Mouse (Mus musculus): Measurements from ENCODE around the gene Wrnip1. TPM values are rescaled to one million over a fixed set of nuclear protein-coding genes. Genes with fewer than 3 reads are reported as not detected.

Gene Wrnip1
- polyA plus RNA-seq, 1 experiment from 2014 or later = 30.0 TPM

DNA sequence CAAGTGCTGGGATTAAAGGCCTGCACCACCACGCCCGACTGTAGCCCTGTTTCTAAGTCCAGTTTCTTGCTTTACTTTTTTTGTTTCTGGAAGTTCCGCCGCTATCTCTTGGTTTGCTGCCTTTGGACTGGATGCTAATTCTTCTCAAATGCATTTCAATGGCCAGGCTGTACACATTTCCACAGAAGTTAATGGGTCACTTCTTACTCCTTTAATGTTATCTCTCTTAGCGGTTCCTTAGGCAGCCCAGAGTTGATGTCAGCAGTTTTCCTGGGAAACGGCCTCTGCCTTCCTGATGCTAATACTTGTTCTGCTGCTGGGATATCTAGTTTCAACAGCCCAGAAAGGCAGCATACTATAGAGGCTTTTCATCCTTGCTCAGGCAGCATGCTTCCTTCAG is 21.3 kb downstream of the Wrnip1 start:
- Histone ChIP-seq H3K9me3 (no peaks in the 10 kb centered on the region), H3K27ac (no peak overlapping the region), H3K36me3 (peaks cover 41% of the 10 kb centered on the region), H3K27me3 (ENCODE audit: insufficient read depth, poor library complexity, severe bottlenecking) (no peaks in the 10 kb centered on the region), H3K4me1 (no peaks in the 10 kb centered on the region), H3K4me3 (no peak overlapping the region)
- 80% methylated on average over 6 of the region's 6 CpGs for WGBS
- no peak for DNase-seq (ENCODE audit: low spot score)

DNA sequence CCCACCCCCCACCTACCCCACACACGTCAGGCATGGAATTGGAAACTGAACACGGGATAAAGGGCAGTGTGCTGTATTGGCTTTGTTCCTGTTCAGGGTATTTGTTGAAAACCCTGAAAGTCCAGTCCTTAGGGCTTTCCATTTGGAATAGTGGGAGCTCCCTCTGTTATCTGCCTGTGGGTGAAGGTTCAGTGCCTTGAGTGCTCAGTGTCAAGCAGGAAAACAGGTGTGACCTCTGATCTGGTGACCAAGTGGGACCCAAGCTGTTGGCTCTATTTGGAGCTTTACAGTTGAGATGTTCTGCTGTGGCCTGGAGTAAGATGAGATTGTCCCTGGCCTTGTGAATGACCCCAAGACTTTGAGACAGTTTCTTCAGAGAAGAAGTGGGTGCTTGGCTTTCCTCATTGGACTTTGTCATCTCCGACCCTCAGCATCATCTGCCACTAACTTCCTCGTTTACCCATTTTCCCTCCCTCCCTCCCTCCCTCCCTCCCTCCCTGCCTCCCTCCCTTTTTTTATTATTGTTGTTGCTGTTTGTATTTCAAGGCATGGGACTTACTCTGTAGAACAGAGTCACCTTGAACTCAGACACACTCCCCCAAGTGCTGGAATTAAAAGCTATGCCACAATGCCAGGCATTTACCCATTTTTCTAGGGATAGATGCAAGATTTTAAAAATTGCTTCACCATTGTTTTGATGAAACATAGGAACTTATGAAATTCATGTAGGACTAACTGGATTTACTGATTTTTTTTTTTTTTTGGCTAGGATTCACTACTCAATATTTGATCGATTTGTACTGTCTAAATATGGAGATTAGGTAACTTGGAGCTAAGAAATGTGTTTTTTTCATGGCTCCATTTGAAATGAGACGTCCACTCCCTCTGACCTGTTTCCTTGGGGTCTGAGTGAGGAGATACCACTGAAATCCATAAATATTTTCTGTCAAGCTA is 22.8 kb downstream of the Wrnip1 start:
- Histone ChIP-seq H3K9me3 (no peaks in the 10 kb centered on the region), H3K27ac (no peak overlapping the region), H3K27me3 (ENCODE audit: insufficient read depth, poor library complexity, severe bottlenecking) (no peaks in the 10 kb centered on the region), H3K36me3 (peaks cover 28% of the 10 kb centered on the region), H3K4me1 (no peaks in the 10 kb centered on the region), H3K4me3 (no peak overlapping the region)
- 87% methylated on average over 6 of the region's 6 CpGs for WGBS
- DNase-seq (ENCODE audit: low spot score) = no peak

DNA sequence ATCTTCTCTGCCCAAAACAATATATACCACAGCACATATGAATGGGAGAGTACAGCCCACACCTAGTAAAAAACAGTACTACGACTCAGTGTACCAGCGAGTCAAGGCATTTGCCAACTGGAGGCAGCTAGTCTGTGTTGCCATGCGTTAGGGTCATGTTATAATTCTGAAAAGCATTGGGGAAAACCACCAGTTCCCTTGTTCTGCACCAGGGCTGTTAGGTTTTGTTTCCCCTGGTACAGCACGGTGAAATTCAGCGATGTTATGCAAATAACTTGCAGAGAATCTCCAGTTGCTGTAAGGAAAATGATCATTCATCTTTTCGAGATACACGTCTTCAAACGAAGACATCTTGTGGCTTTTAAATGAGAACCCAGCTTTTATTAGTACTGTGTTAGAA is 23.7 kb downstream of the Wrnip1 start:
- Histone ChIP-seq H3K36me3 (peaks cover 19% of the 10 kb centered on the region), H3K4me3 (no peak overlapping the region), H3K27me3 (ENCODE audit: insufficient read depth, poor library complexity, severe bottlenecking) (no peaks in the 10 kb centered on the region), H3K4me1 (no peaks in the 10 kb centered on the region), H3K27ac (no peak overlapping the region), H3K9me3 (no peaks in the 10 kb centered on the region)
- no peak for DNase-seq (ENCODE audit: low spot score)
- WGBS = 89% methylated on average over 8 of the region's 8 CpGs

DNA sequence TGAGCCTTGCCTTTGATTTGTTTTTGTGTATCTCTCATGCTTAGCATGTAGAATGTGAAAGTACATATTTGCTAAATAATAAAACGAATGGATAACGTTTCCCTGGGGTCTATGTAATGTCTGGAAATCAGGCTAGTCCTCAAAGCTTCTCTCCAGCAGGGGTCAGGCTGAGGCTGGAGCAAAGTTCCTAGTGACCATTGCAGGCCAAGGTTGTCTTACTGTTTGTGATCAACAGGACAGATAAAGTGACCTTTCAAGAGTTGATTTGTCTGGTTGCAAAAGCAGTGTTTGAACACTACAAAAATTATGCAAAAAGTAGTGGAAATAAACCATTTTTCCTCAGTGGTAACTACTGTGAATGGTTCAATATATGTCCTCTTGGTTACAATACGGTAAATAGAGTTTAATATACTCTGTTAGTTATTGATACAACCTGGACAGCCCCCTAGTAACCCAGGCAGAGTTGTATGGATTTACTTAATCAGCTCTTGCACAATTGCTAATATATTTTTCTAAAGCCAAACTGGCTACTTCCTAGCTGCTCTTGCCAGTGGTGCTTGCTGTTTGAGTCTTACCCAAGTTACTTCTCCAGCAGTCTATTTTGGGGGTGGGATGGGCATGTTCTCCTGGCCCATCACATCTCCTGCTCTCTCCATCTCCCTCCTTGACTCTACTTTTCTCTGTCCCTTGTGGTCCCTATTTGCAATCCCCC is 25.4 kb downstream of the Wrnip1 start:
- 0 out of 2 replicates have a peak, but pooled peaks cover 4% of the 10 kb centered on the region for H3K36me3 ChIP-seq
- H3K9me3 ChIP-seq = no peaks in the 10 kb centered on the region
- WGBS = 72% methylated on average over 3 of the region's 3 CpGs
- DNase-seq (ENCODE audit: low spot score) = no peak
- no peak overlapping the region for H3K27ac ChIP-seq
- no peak overlapping the region for H3K4me3 ChIP-seq
- H3K4me1 ChIP-seq = no peaks in the 10 kb centered on the region
- H3K27me3 ChIP-seq (ENCODE audit: insufficient read depth, poor library complexity, severe bottlenecking) = no peaks in the 10 kb centered on the region

DNA sequence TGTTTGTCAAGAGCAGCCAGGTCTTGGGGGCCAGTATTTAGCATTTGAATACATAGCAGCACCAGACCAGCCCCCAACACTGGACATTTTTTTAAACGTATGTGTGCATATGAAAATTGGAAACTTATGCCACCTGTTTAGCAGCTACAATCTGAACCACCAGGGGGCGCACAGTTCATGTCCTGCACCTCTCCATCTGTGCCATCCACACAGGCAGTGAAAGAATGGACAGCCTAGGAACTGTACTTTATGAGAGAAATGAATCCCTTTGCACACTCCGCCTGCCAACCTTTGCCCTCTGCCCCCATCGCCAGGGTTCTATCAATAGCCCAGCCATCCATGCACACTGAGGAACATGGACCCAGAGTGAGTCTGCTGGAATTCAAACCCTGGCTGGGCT is 26.1 kb downstream of the Wrnip1 start:
- 58% methylated on average over 4 of the region's 4 CpGs for WGBS
- no peak for DNase-seq (ENCODE audit: low spot score)
- no peaks in the 10 kb centered on the region for H3K36me3 ChIP-seq

DNA sequence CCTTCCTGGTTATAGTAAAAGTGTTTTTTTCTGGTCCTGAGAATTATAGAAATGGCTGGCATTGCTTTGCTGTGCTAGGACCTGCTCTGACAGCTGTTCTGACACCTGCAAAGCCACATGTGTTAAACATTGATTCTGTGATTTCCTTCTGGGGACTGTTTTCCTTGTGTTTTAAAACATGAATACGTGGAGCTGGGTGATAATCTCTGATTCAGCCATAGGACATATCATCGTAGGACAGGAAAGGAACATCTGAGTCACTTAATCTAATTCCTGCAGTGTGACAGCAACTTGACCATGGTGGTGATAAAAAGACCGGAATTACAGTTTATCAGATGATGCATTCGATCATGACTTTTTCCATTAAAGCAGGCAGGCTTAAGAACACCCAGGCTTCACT is 27.0 kb downstream of the Wrnip1 start:
- H3K9me3 ChIP-seq = no peaks in the 10 kb centered on the region
- DNase-seq (ENCODE audit: low spot score) = no peak
- H3K27ac ChIP-seq = no peak overlapping the region
- no peaks in the 10 kb centered on the region for H3K4me1 ChIP-seq
- H3K4me3 ChIP-seq = no peak overlapping the region
- H3K27me3 ChIP-seq (ENCODE audit: insufficient read depth, poor library complexity, severe bottlenecking) = no peaks in the 10 kb centered on the region
- WGBS = 63% methylated on average over 4 of the region's 4 CpGs
- no peaks in the 10 kb centered on the region for H3K36me3 ChIP-seq

More for the DNA sequence above, 26.1 kb downstream of the Wrnip1 start:
- Histone ChIP-seq H3K4me1 (no peaks in the 10 kb centered on the region), H3K27me3 (ENCODE audit: insufficient read depth, poor library complexity, severe bottlenecking) (no peaks in the 10 kb centered on the region), H3K27ac (no peak overlapping the region), H3K9me3 (no peaks in the 10 kb centered on the region), H3K4me3 (no peak overlapping the region)

DNA sequence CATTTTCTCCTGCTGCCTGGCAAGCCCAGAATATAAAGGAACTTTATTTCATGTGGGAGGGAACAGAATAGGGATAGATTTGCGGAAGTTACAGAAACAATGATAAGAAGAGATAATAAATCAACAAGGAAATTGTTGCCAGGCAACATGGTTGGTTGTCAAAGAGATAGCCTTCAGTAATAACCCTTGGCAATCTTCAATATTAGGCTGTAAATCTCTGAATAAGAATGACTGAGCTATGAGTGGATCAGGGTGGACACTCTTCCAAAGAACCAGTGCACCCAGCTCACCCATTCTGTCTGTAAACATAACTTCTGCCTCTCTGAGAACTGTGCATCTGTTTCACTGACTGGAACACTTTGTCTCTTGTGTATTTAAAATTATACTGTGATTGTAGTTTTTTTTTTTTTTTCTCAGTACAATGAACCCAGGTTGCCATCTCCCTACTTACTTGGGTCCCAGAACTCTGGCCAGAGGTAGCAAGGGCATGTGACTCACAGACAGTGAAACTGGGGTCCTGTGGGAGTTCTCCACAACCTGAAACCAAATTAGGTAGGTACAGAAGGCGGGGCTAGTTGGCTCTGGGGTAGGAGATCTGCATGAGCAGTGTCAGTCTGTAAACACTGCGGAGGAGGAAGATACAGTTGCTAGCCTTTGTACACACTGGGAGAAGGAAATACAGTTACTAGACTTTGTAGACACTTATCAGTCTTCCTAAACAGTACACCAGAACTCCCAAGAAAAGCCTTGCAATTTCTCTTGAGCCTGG is 29.9 kb downstream of the Wrnip1 start:
- Histone ChIP-seq H3K27ac (no peak overlapping the region), H3K4me1 (no peaks in the 10 kb centered on the region), H3K4me3 (no peak overlapping the region), H3K27me3 (ENCODE audit: insufficient read depth, poor library complexity, severe bottlenecking) (no peaks in the 10 kb centered on the region), H3K9me3 (no peaks in the 10 kb centered on the region), H3K36me3 (no peaks in the 10 kb centered on the region)
- no peak for DNase-seq (ENCODE audit: low spot score)
- 75% methylated on average over 3 of the region's 3 CpGs for WGBS

DNA sequence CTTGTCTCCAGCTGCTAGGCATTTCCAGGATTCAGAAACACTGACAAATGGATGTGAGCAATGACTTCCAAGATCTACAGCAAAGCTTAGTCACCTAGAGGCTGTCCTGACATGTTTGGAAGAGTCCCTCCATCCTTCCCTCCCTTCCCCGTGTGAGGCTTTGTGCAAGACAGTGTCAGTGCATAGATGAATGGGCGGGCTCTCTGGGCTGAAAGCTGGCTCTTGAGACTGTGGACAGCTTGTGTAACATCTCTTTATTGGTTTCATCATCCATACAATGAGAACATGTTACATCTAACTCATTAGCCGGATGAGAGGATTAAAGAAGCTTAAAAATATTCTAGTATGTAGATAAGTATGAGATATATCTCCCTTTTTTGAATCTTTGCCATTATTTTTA is 30.9 kb downstream of the Wrnip1 start:
- DNase-seq (ENCODE audit: low spot score) = no peak
- Histone ChIP-seq H3K27ac (no peak overlapping the region), H3K27me3 (ENCODE audit: insufficient read depth, poor library complexity, severe bottlenecking) (no peaks in the 10 kb centered on the region)

DNA sequence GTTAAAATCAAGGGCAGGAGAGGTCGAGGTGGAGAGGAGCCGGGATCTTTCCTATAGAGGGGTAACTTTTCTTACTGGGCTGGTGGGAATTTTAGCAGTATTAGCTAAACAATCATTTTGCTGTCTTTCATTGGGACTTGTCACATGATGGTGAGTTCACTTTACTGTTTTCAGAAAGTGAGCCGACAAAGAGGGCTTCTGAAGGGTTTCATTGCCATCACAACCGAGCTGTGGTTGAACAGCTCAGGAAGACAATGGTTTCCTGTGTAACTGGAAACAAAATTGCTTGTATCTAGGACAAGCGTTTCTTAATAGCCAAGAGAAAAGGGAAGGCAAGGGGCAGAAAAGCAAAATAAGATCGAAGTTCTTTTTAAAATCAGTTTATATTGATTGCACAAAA is 31.4 kb downstream of the Wrnip1 start:
- H3K9me3 ChIP-seq = no peaks in the 10 kb centered on the region
- no peaks in the 10 kb centered on the region for H3K27me3 ChIP-seq (ENCODE audit: insufficient read depth, poor library complexity, severe bottlenecking)
- H3K4me3 ChIP-seq = no peak overlapping the region
- WGBS = 67% methylated on average over 6 of the region's 6 CpGs
- H3K27ac ChIP-seq = no peak overlapping the region
- H3K36me3 ChIP-seq = no peaks in the 10 kb centered on the region
- DNase-seq (ENCODE audit: low spot score) = no peak
- H3K4me1 ChIP-seq = no peaks in the 10 kb centered on the region

More for the DNA sequence above, 30.9 kb downstream of the Wrnip1 start:
- no peaks in the 10 kb centered on the region for H3K36me3 ChIP-seq
- H3K4me3 ChIP-seq = no peak overlapping the region
- WGBS = 76% methylated on average over 3 of the region's 3 CpGs
- no peaks in the 10 kb centered on the region for H3K4me1 ChIP-seq
- no peaks in the 10 kb centered on the region for H3K9me3 ChIP-seq

DNA sequence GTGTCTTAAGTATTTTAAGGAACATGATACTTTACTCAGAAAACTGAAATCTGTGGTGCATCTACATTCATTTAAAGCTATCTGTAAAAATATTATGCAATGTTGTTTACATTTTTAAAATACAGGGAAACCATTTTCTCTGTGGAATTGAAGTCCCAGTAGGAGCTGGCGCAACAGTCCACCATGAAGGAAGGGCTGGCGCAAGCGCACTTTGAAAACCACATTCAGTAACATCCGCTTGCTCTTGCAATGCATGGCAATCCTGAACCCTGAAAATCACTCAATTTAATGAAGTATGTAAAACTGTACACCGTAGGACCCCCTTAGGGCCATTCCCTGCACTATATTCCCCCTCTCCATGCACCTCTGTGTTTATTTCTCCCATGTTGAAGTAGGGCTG is 32.7 kb downstream of the Wrnip1 start:
- Histone ChIP-seq H3K27me3 (ENCODE audit: insufficient read depth, poor library complexity, severe bottlenecking) (no peaks in the 10 kb centered on the region), H3K36me3 (no peaks in the 10 kb centered on the region), H3K4me1 (no peaks in the 10 kb centered on the region), H3K27ac (no peak overlapping the region), H3K9me3 (no peaks in the 10 kb centered on the region), H3K4me3 (no peak overlapping the region)
- DNase-seq (ENCODE audit: low spot score) = no peak
- WGBS = 86% methylated on average over 5 of the region's 5 CpGs

DNA sequence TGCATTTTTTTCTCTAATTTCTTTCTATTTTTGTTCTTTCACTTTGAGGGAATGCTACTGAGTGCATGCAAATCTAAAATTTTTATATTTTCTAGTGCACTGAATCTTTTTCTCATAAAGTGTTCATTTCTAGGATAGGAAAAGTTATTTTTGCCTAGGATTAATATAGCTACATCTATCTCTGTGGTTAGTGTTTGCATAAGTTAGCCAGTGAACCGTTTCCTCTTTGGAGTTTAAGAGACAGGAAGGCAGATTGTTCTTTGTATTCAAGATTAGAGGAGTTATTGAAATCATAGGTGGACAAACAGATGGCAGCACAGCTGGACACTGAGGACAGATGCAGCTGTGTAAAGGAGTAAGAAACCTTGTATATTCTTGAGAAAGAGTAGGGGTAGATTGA is 37.5 kb downstream of the Wrnip1 start:
- Histone ChIP-seq H3K4me1 (no peaks in the 10 kb centered on the region), H3K27me3 (ENCODE audit: insufficient read depth, poor library complexity, severe bottlenecking) (no peaks in the 10 kb centered on the region), H3K27ac (no peak overlapping the region), H3K4me3 (no peak overlapping the region), H3K36me3 (no peaks in the 10 kb centered on the region), H3K9me3 (no peaks in the 10 kb centered on the region)
- DNase-seq (ENCODE audit: low spot score) = no peak
- WGBS = 49% methylated on average over 1 of the region's 1 CpGs

DNA sequence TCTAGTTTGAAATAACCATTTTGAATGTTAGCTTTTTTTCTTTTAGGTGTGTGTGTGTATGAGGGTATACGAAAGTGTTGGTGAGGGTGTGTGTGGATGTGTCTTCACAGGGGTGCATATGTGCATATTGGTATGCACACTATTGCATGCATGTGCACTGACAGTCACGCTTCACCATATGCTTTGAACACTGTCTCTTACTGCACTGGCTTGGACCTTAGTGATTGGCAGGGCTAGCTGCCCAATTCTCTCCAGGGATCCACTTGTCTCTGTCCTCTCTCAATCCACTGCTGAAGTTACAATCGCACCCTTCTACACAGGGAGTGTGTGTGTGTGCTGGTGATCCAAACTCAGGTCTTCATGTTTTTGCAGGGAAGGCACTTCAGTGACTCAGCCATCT is 39.5 kb downstream of the Wrnip1 start:
- H3K4me3 ChIP-seq = no peak overlapping the region
- WGBS = 88% methylated on average over 3 of the region's 3 CpGs
- no peaks in the 10 kb centered on the region for H3K36me3 ChIP-seq
- H3K4me1 ChIP-seq = no peaks in the 10 kb centered on the region
- no peaks in the 10 kb centered on the region for H3K27me3 ChIP-seq (ENCODE audit: insufficient read depth, poor library complexity, severe bottlenecking)
- no peak overlapping the region for H3K27ac ChIP-seq
- no peaks in the 10 kb centered on the region for H3K9me3 ChIP-seq
- no peak for DNase-seq (ENCODE audit: low spot score)

DNA sequence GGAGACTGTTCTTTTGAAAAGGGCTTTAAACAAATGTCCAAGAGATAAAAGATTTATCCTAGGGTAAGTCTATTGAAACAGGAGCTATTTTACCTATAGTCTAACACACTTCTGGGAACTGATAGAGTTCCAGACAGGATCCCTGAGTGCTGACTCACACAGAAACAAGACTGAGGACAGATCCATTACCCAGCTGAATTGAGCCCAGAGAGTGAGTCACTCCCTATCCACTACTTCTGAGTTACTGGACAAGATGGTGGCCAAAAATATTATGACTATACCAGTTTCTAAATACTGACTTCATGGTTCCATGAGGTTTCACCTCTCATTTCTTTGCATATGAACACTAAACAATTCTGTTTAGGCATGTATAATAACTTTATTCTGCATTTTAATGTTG is 44.4 kb downstream of the Wrnip1 start:
- Histone ChIP-seq H3K9me3 (no peaks in the 10 kb centered on the region), H3K4me3 (no peak overlapping the region), H3K36me3 (no peaks in the 10 kb centered on the region), H3K4me1 (peaks cover 7% of the 10 kb centered on the region; the same call in 1 of the 2 replicates), H3K27me3 (ENCODE audit: insufficient read depth, poor library complexity, severe bottlenecking) (no peaks in the 10 kb centered on the region), H3K27ac (no peak overlapping the region)
- DNase-seq (ENCODE audit: low spot score) = no peak

Measured in heart, embryonic 10.5 days (tissue).